Mouse (Mus musculus): ENCODE measurements around the gene Car9.

Gene Car9

DNA sequence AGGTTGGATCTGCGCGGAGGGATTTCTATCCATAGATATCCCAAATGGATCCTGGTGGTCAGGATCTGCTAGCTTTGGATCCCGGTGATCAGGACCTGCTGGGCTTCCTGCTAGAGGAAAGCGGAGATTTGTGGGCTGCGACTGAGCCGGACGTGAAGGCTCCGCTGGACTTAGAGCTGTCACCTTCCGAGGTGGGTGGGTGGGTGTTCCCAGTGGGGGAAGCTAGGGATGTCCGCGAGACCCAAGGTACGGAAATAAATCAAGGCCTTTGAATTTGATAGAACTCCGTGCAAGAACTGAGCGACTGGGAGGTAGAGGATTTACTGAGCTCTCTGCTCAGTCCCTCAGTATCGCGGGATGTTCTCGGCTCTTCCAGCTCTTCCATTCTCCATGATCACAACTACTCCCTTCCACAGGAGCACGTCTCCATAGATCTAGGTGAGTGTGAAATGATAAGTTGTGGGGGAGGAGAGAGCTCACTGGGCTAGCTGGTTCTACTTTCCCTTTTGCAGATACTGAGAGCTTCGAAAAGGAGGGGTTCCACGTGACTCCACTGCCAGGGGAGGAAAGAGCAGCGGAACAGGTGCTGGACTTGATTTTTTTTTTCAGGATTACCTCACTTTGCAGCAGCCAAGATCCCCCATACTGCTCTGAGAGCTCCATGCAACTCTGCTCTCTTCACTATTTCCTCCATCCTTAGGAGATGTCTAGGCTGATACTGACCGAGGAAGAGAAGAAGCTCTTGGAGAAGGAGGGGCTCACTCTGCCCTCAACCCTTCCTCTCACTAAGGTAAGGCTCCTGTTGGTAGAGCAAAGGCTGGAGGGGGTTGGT lies 56.2 kb downstream of the Car9 start:
- no peak for DNase-seq (ENCODE audit: extremely low spot score)

Measured in embryo, embryonic 9.5 days (tissue).